Mouse (Mus musculus) embryonic facial prominence, embryonic 10.5 days (tissue): ENCODE measurements around the gene Clec16a. TPM values are rescaled to one million over a fixed set of nuclear protein-coding genes. Genes with fewer than 3 reads are reported as not detected.

Experiments
- DNase-seq: peaks from one replicate; pipeline ENCODE4 v3.0.0-alpha.2; 2017; ENCODE audit warnings: low spot score
- H3K27ac ChIP-seq: fragments of 300-500 bp; sonication (generic); replicated peaks from 2 replicates; pipeline ENCODE4 v1.5.1; 2016; ENCODE audit warnings: mild to moderate bottlenecking
- H3K27me3 ChIP-seq: fragments of 300-500 bp; sonication (generic); replicated peaks from 2 replicates; pipeline ENCODE4 v1.6.1; 2016; ENCODE audit warnings: low read depth, mild to moderate bottlenecking; ENCODE audit not compliant: poor library complexity, severe bottlenecking
- H3K36me3 ChIP-seq: fragments of 300-500 bp; sonication (generic); replicated peaks from 2 replicates; pipeline ENCODE4 v1.6.1; 2016; ENCODE audit warnings: mild to moderate bottlenecking, moderate library complexity
- H3K4me1 ChIP-seq: fragments of 300-500 bp; sonication (generic); 2 replicates; pipeline ENCODE4 v1.6.1; 2016
- H3K4me3 ChIP-seq: fragments of 300-500 bp; sonication (generic); 2 replicates; pipeline ENCODE4 v1.5.1; 2016; ENCODE audit warnings: mild to moderate bottlenecking, moderate library complexity
- H3K9me3 ChIP-seq: fragments of 300-500 bp; sonication (generic); 2 replicates; pipeline ENCODE4 v1.6.1; 2016; ENCODE audit warnings: mild to moderate bottlenecking
- WGBS: fragments of 180-500 bp; shearing (Covaris S2); methylation state at CpG from one replicate; pipeline ENCODE4 v1.1.7; 2016; 5-methylcytosine and 5-hydroxymethylcytosine counted together
- polyA plus RNA-seq: library from polyadenylated mRNA; unstranded; fragments of >200 nt; fragmentation: Nextera tagmentation; extraction: Ambion mirVana; gene quantifications from 2 replicates; pipeline ENCODE4 v1.2.1, GENCODE M21; 2016

The Clec16a gene
- polyA plus RNA-seq, 1 experiment from 2014 or later: 30.7 TPM

GRCm38 (mm10) chr16:10609921-10610320 is 64.8 kb downstream of the Clec16a start:
- WGBS: 91% methylated on average over 7 of the region's 7 CpGs
- Histone ChIP-seq H3K36me3 (peaks cover 34% of the 10 kb centered on the region), H3K9me3 (no peaks in the 10 kb centered on the region), H3K27me3 (no peaks in the 10 kb centered on the region), H3K4me1 (0 out of 2 replicates have a peak, but pooled peaks cover 4% of the 10 kb centered on the region), H3K4me3 (no peak overlapping the region), H3K27ac (no peak overlapping the region)
- DNase-seq: no peak

- DNase-seq: no peak
- Histone ChIP-seq H3K4me1 (0 out of 2 replicates have a peak, but pooled peaks cover 4% of the 10 kb centered on the region), H3K4me3 (no peak overlapping the region), H3K9me3 (no peaks in the 10 kb centered on the region), H3K36me3 (peaks cover 43% of the 10 kb centered on the region), H3K27me3 (no peaks in the 10 kb centered on the region), H3K27ac (no peak overlapping the region)
- WGBS: 87% methylated on average over 6 of the region's 6 CpGs
These were observed 65.7 kb downstream of the Clec16a start for GRCm38 (mm10) chr16:10610801-10611200.

- 86% methylated on average over 4 of the region's 4 CpGs for WGBS
- no peak overlapping the region for H3K4me3 ChIP-seq
- H3K27me3 ChIP-seq: no peaks in the 10 kb centered on the region
- peaks cover 46% of the 10 kb centered on the region for H3K36me3 ChIP-seq
- H3K27ac ChIP-seq: no peak overlapping the region
- no peaks in the 10 kb centered on the region for H3K9me3 ChIP-seq
- no peak for DNase-seq
- H3K4me1 ChIP-seq: 0 out of 2 replicates have a peak, but pooled peaks cover 4% of the 10 kb centered on the region
These were observed 66.2 kb downstream of the Clec16a start for GRCm38 (mm10) chr16:10611306-10611705.

- 0 out of 2 replicates have a peak, but pooled peaks cover under 1% of the 10 kb centered on the region for H3K4me1 ChIP-seq
- H3K4me3 ChIP-seq: no peak overlapping the region
- H3K27me3 ChIP-seq: no peaks in the 10 kb centered on the region
- peaks cover 41% of the 10 kb centered on the region for H3K36me3 ChIP-seq
- no peak for DNase-seq
- 89% methylated on average over 2 of the region's 2 CpGs for WGBS
- H3K27ac ChIP-seq: no peak overlapping the region
- H3K9me3 ChIP-seq: no peaks in the 10 kb centered on the region
These were observed 68.9 kb downstream of the Clec16a start for GRCm38 (mm10) chr16:10613996-10614395.

GRCm38 (mm10) chr16:10620961-10621614 is 75.9 kb downstream of the Clec16a start:
- H3K4me3 ChIP-seq: no peak overlapping the region
- no peaks in the 10 kb centered on the region for H3K27me3 ChIP-seq
- DNase-seq: no peak
- peaks cover 19% of the 10 kb centered on the region for H3K4me1 ChIP-seq
- WGBS: 66% methylated on average over 6 of the region's 6 CpGs
- peaks cover 9% of the 10 kb centered on the region; the same call in 1 of the 2 replicates for H3K36me3 ChIP-seq
- peak overlapping the region; percentile 24; the same call in 1 of the 2 replicates for H3K27ac ChIP-seq
- H3K9me3 ChIP-seq: no peaks in the 10 kb centered on the region

GRCm38 (mm10) chr16:10621710-10622109 is 76.6 kb downstream of the Clec16a start:
- Histone ChIP-seq H3K36me3 (peaks cover 8% of the 10 kb centered on the region; the same call in 1 of the 2 replicates), H3K4me1 (peaks cover 19% of the 10 kb centered on the region), H3K4me3 (no peak overlapping the region), H3K9me3 (no peaks in the 10 kb centered on the region), H3K27me3 (no peaks in the 10 kb centered on the region), H3K27ac (peak overlapping the region; percentile 24; the same call in 1 of the 2 replicates)
- WGBS: 27% methylated on average over 1 of the region's 1 CpGs
- DNase-seq: no peak

GRCm38 (mm10) chr16:10626116-10626515 is 81.0 kb downstream of the Clec16a start:
- 90% methylated on average over 1 of the region's 1 CpGs for WGBS

GRCm38 (mm10) chr16:10627136-10627668 is 82.1 kb downstream of the Clec16a start:
- no peaks in the 10 kb centered on the region for H3K4me1 ChIP-seq
- DNase-seq: no peak
- H3K36me3 ChIP-seq: peaks cover 13% of the 10 kb centered on the region; the same call in 1 of the 2 replicates
- H3K4me3 ChIP-seq: no peak overlapping the region
- no peaks in the 10 kb centered on the region for H3K9me3 ChIP-seq
- H3K27ac ChIP-seq: no peak overlapping the region
- WGBS: 94% methylated on average over 6 of the region's 6 CpGs
- H3K27me3 ChIP-seq: no peaks in the 10 kb centered on the region

More at GRCm38 (mm10) chr16:10626116-10626515, 81.0 kb downstream of the Clec16a start:
- peaks cover 13% of the 10 kb centered on the region; the same call in 1 of the 2 replicates for H3K36me3 ChIP-seq
- peaks cover 10% of the 10 kb centered on the region for H3K4me1 ChIP-seq
- H3K4me3 ChIP-seq: no peak overlapping the region
- no peaks in the 10 kb centered on the region for H3K27me3 ChIP-seq
- H3K27ac ChIP-seq: no peak overlapping the region
- no peak for DNase-seq
- H3K9me3 ChIP-seq: no peaks in the 10 kb centered on the region

GRCm38 (mm10) chr16:10628030-10628555 is 83.0 kb downstream of the Clec16a start:
- no peaks in the 10 kb centered on the region for H3K9me3 ChIP-seq
- H3K36me3 ChIP-seq: peaks cover 13% of the 10 kb centered on the region; the same call in 1 of the 2 replicates
- H3K4me3 ChIP-seq: no peak overlapping the region
- no peaks in the 10 kb centered on the region for H3K4me1 ChIP-seq
- WGBS: 91% methylated on average over 4 of the region's 4 CpGs
- H3K27ac ChIP-seq: no peak overlapping the region
- no peak for DNase-seq
- no peaks in the 10 kb centered on the region for H3K27me3 ChIP-seq

- Histone ChIP-seq H3K27me3 (no peaks in the 10 kb centered on the region), H3K9me3 (no peaks in the 10 kb centered on the region), H3K36me3 (peaks cover 13% of the 10 kb centered on the region; the same call in 1 of the 2 replicates), H3K27ac (no peak overlapping the region), H3K4me1 (peaks cover 3% of the 10 kb centered on the region), H3K4me3 (no peak overlapping the region)
- 86% methylated on average over 3 of the region's 3 CpGs for WGBS
- no peak for DNase-seq
These were observed 83.8 kb downstream of the Clec16a start for GRCm38 (mm10) chr16:10628960-10629359.

GRCm38 (mm10) chr16:10629361-10629760 is 84.2 kb downstream of the Clec16a start:
- 82% methylated on average over 3 of the region's 3 CpGs for WGBS

GRCm38 (mm10) chr16:10634940-10635339 is 89.8 kb downstream of the Clec16a start:
- Histone ChIP-seq H3K27me3 (no peaks in the 10 kb centered on the region), H3K9me3 (no peaks in the 10 kb centered on the region), H3K4me3 (no peak overlapping the region), H3K36me3 (peaks cover 4% of the 10 kb centered on the region; the same call in 1 of the 2 replicates), H3K27ac (peak overlapping the region; percentile 24; the same call in 1 of the 2 replicates), H3K4me1 (peaks cover 29% of the 10 kb centered on the region)
- no peak for DNase-seq
- WGBS: 76% methylated on average over 3 of the region's 3 CpGs

More at GRCm38 (mm10) chr16:10629361-10629760, 84.2 kb downstream of the Clec16a start:
- peaks cover 7% of the 10 kb centered on the region for H3K4me1 ChIP-seq
- no peaks in the 10 kb centered on the region for H3K27me3 ChIP-seq
- no peaks in the 10 kb centered on the region for H3K9me3 ChIP-seq
- peaks cover 13% of the 10 kb centered on the region; the same call in 1 of the 2 replicates for H3K36me3 ChIP-seq
- DNase-seq: no peak
- H3K4me3 ChIP-seq: no peak overlapping the region
- H3K27ac ChIP-seq: no peak overlapping the region
